Mouse (Mus musculus): ENCODE results near the gene Myg1.
A peak's percentile ranks its signal among the peaks of the same experiment; 100 is the strongest.

Gene Myg1

GRCm38 (mm10) chr15:102381575-102381974 is 50.1 kb downstream of the Myg1 start:
- peak; percentile 87 for DNase-seq (ENCODE audit: low read depth, low spot score)

GRCm38 (mm10) chr15:102383671-102384070 is 52.2 kb downstream of the Myg1 start:
- DNase-seq (ENCODE audit: low read depth, low spot score): no peak

- no peak for DNase-seq (ENCODE audit: low read depth, low spot score)
These were observed 55.1 kb downstream of the Myg1 start for GRCm38 (mm10) chr15:102386640-102387039.

Data from forelimb bud, embryonic 11.5 days (tissue).